Mouse (Mus musculus) layer of hippocampus, postnatal 14 days (tissue): Measurements from ENCODE around the gene Zfp947. TPM values are rescaled to one million over a fixed set of nuclear protein-coding genes. Genes with fewer than 3 reads are reported as not detected.
"Not testable (repeated sequence)": the region's sequence is repeated elsewhere in the genome, so short reads cannot be mapped to it uniquely, and the experiment has no call there.

Experiments used
- DNase-seq, 2 experiments: peaks; one replicate each; pipeline ENCODE4 v3.0.0; 2021 to 2022; ENCODE audit warnings: low spot score in 2 of 2, mixed read lengths in 1 of 2
- long read RNA-seq, 2 experiments: library from polyadenylated mRNA; stranded (forward); transcript quantifications; one replicate each; pipeline ENCODE4 v2.0.0; 2021
- total RNA-seq, 2 experiments: library from RNA; stranded (reverse); gene quantifications; 2 replicates each; pipeline ENCODE4 v1.2.3; 2021

Zfp947 gene
- under 1 TPM; 0.21 to 0.90 TPM for total RNA-seq
- long read RNA-seq, experiment 1, result 0 reads
- long read RNA-seq, experiment 2, partial matches to known transcripts, result 0 of 1 reads
- long read RNA-seq, experiment 2, other reads (novel, unspliced or antisense), result 0 of 1 reads

DNA sequence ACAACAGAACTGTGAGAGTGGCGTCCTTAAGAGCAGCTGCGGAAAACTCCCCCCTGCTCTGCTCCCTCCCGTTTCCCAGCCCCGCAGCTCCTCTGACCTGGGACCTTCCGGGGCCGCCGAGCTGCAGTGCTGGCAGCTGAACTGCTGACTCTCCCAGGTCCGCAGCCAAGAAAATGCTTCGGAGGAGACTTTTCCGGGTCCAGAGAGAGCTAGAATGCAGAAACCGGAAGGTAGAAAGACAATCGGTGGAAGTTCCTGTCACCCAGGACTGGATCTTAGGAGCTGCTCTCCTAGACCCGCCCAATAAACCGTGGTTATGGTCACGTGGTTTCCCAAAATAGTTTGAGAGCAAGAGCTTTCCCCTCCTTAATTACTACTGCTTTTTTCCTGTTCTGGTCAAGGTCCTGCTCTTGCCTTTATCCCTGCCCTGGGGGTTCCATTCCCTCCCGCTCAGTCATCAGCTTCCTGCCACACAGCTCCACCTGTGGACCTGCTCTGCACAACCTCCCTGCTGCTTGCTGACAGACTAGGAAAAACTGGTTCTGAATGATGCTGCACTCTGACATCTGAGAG is at the start of gene Zfp947:
Gene Zfp947 (minus strand): TSS at position 469 of the 573 bp plus-strand sequence.
- peak; percentile 3 to 4 for DNase-seq

DNA sequence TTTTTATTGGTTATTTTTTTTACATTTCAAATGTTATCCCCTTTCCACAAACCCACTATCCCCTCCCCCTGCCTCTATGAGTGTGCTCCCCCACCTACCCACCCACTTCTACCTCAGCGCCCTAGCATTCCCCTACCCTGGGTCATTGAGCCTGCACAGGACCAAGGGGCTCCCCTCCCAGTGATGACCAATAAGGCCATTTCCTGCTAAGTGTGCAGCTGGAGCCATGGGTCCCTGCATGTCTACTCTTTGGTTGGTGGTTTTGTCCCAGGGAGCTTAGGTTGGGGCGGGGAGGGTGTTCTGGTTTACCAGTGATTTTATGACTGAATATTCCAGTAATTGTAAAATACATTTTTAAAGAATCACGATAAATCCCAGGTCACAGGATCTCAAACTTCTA is 686 bp downstream of the Zfp947 start:
- DNase-seq, result not testable (repeated sequence)

DNA sequence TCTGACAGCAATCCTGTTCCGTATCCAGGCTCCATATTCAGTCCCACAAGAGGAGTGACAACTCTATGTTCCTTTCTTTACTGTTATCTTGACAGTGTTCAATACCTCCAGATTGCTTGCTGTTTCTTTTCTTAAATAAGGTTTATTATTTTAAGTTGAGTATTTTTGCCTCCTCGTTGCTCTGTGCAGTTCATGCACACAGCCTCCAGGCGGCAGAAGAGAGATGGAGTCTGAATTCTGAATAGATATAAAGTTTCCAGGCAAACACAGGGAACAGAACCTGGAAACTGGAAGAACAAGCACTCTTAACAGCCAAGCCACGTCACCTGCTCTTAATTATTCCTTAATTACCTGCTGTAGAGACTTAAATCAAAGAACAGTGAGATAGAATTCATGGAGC is 12.0 kb downstream of the Zfp947 start:
- DNase-seq, result not testable (repeated sequence)

DNA sequence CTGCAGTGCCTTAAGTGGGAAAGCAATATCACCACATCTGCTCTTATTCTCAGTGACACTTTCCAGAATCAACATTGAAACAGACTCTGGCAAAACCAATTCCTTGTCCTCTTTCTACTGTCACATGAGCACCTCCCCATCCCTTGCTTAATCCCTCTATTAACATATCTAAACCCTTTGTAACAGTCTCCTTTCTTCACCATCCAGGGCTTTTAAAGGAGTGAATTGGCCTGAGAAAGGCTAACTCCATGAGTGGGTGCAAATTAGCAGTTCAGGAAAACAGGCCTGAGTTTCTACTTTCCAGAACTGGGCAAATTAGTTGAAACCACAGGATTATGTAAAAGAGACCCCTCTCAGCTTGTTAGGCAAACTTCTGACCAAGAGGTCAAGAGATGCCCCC is 47.2 kb downstream of the Zfp947 start:
- no peak for DNase-seq

Other genes with a start within 250 kb of the Zfp947 start
- gene Zfp942, start 203.7 kb downstream of the Zfp947 start, total RNA-seq, result 10 to 100 TPM; 18.3 to 19.5 TPM
- 10 to 100 TPM; 20.9 to 21.7 TPM for gene Zfp943, start 203.6 kb downstream of the Zfp947 start, total RNA-seq
- 1 to 10 TPM; 5.0 TPM for gene Zfp994, start 59.4 kb upstream of the Zfp947 start, total RNA-seq
- 10 to 100 TPM; 10.8 to 11.8 TPM for gene CT030661.1, start 148.6 kb upstream of the Zfp947 start, total RNA-seq
- 10 to 100 TPM; 10.3 to 11.0 TPM for gene Zfp944, start 195.2 kb upstream of the Zfp947 start, total RNA-seq
- 10 to 100 TPM; 10.5 to 11.2 TPM for gene Zfp758, start 195.3 kb upstream of the Zfp947 start, total RNA-seq